Mouse (Mus musculus): ENCODE results near the gene Rell1. TPM values are rescaled to one million over a fixed set of nuclear protein-coding genes. Genes with fewer than 3 reads are reported as not detected.

Rell1 gene
- total RNA-seq, 1 experiment: 18.5 TPM

DNA sequence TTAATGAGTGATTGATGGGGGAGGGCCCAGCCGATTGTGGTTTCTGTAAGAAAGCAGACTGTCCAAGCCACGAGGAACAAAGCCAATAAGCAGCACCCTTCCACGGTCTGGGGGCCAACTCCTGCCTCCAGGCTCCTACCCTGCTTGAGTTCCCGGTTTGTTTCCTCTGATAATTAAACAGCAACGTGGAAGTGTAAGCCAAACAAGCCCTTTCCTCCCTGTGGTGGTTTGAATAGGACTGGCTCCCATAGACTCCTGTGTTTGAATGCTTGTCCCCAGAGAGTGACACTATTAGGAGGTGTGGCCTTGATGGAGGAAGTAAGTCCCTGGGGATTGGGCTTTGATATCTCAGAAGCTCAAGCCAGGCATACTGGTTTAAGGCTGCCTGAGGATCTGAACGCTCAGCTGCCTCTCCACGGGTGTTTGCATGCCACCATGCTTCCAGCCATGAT is 1.6 kb upstream of the Rell1 start:
- no peak for TF ChIP-seq CHD2 (IDR thresholded peaks at IDR 0.05; ENCODE audit: low read depth, low read length)
- TF ChIP-seq HCFC1 (IDR thresholded peaks at IDR 0.05; ENCODE audit: borderline replicate concordance, insufficient read depth, low read length): no peak
- TF ChIP-seq MAFK (IDR thresholded peaks at IDR 0.05; ENCODE audit: insufficient read depth, low read depth, low read length): no peak
- TF ChIP-seq ZC3H11A (IDR thresholded peaks at IDR 0.05; ENCODE audit: borderline replicate concordance, low read depth, low read length): no peak
- TF ChIP-seq ZNF384 (IDR thresholded peaks at IDR 0.05; ENCODE audit: low read depth, low read length): no peak
- Histone ChIP-seq H3K27ac (ENCODE audit: insufficient read depth, low read depth, low read length, poor library complexity, severe bottlenecking) (no peak overlapping the region), H3K36me3 (ENCODE audit: control insufficient read depth, insufficient read depth, low read length, poor library complexity, severe bottlenecking) (peaks cover 2% of the 10 kb centered on the region; the same call in 1 of the 2 replicates), H3K4me1 (ENCODE audit: control insufficient read depth in 2 of 2, insufficient read depth in 2 of 2, low read length in 2 of 2, poor library complexity in 1 of 2) (peaks cover 6 to 15% of the 10 kb centered on the region in 2 experiments), H3K9me3 (ENCODE audit: control insufficient read depth, insufficient read depth, low read depth, low read length) (no peaks in the 10 kb centered on the region), H3K4me3 (ENCODE audit: insufficient read depth in 1 of 2, low read depth in 1 of 2, low read length in 2 of 2, poor library complexity in 1 of 2, severe bottlenecking in 1 of 2) (no peak overlapping the region), H3K9ac (ENCODE audit: insufficient read depth, low read depth, low read length, poor library complexity, severe bottlenecking) (no peak overlapping the region)
- DNase-seq (ENCODE audit: low read depth, low spot score): no peak
- in situ Hi-C loops (cut with MboI; ENCODE audit: low sequenced_read_pairs in 2 of 2, unreplicated experiment in 2 of 2): no loop called here

DNA sequence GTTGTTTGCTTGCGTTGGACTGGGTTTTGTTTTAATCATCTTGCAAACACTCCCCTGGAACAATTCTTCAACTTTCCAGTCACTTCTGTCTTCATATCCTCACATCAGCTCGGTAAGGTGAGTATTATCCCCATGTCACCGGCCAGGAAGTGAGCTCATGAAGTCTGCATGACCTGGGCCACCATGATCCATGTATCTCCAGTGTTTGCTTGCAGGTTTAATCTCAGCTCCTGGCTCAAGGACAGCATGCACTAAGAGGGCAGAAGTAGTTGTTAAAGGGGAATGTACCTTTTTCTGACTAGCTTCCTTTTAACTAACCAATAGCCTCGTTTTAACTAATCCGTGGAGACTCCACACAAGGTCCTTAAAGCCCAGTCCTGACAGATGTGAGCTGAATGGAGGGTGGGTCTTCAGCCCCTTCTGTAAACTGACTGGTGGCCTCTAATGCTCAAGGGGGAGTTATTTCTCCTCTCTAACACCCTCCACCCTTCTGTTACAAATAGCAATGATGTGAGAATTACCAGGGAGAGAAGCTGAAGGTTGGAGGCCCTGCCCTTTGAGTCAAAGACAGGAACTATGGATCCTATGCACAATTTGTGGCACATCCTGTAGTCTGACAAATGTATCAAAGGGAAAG is 897 bp upstream of the Rell1 start:
- in situ Hi-C loops (cut with MboI; ENCODE audit: low sequenced_read_pairs in 2 of 2, unreplicated experiment in 2 of 2): no loop called here
- peak overlapping the region in 1 of 2 experiments; percentile 43; a peak in 2 of 4 replicates for H3K4me3 ChIP-seq (ENCODE audit: insufficient read depth in 1 of 2, low read depth in 1 of 2, low read length in 2 of 2, poor library complexity in 1 of 2, severe bottlenecking in 1 of 2)

DNA sequence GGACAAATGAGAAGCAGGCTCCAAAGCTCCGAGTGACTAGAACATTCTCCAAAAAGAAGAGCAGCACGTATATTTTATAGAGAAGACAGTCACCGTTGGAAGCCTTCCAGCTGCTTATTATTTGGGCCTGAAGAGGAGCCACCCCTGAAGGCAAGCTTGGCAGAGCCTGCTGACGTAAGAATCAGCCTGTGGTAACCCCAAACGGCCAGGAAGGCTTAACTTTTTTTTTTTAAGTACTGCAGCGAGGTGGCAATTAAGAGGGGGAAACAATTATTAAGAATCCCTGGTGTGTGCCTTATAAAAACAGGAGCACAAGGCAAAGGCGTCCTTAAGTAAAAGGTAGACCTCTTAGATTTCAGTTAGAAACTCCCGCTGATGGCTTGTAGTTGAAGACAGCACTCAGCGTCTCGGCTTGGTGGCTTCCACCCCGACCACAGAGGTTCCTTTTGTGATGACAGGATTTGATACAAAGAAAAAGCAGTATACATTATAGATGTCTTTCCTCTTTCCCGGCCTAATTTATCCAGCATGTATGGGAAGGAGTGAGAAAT is 1.0 kb downstream of the Rell1 start:
- in situ Hi-C loops (cut with MboI; ENCODE audit: low sequenced_read_pairs in 2 of 2, unreplicated experiment in 2 of 2): no loop called here
- H3K4me3 ChIP-seq (ENCODE audit: insufficient read depth in 1 of 2, low read depth in 1 of 2, low read length in 2 of 2, poor library complexity in 1 of 2, severe bottlenecking in 1 of 2): peak overlapping the region; percentile 94 to 100
- no peaks in the 10 kb centered on the region for H3K9me3 ChIP-seq (ENCODE audit: control insufficient read depth, insufficient read depth, low read depth, low read length)
- H3K9ac ChIP-seq (ENCODE audit: insufficient read depth, low read depth, low read length, poor library complexity, severe bottlenecking): peak overlapping the region; percentile 30; the same call in 1 of the 2 replicates
- H3K36me3 ChIP-seq (ENCODE audit: control insufficient read depth, insufficient read depth, low read length, poor library complexity, severe bottlenecking): peaks cover 2% of the 10 kb centered on the region; the same call in 1 of the 2 replicates
- no peak for DNase-seq (ENCODE audit: low read depth, low spot score)
- H3K27ac ChIP-seq (ENCODE audit: insufficient read depth, low read depth, low read length, poor library complexity, severe bottlenecking): no peak overlapping the region
- H3K4me1 ChIP-seq (ENCODE audit: control insufficient read depth in 2 of 2, insufficient read depth in 2 of 2, low read length in 2 of 2, poor library complexity in 1 of 2): peaks cover 10 to 20% of the 10 kb centered on the region in 2 experiments
- TF ChIP-seq HCFC1 (IDR thresholded peaks at IDR 0.05; ENCODE audit: borderline replicate concordance, insufficient read depth, low read length) (no peak), MAFK (IDR thresholded peaks at IDR 0.05; ENCODE audit: insufficient read depth, low read depth, low read length) (no peak), CHD2 (IDR thresholded peaks at IDR 0.05; ENCODE audit: low read depth, low read length) (no peak), ZC3H11A (IDR thresholded peaks at IDR 0.05; ENCODE audit: borderline replicate concordance, low read depth, low read length) (no peak), ZNF384 (IDR thresholded peaks at IDR 0.05; ENCODE audit: low read depth, low read length) (no peak)

More for the DNA sequence above, 897 bp upstream of the Rell1 start:
- Histone ChIP-seq H3K9me3 (ENCODE audit: control insufficient read depth, insufficient read depth, low read depth, low read length) (no peaks in the 10 kb centered on the region), H3K27ac (ENCODE audit: insufficient read depth, low read depth, low read length, poor library complexity, severe bottlenecking) (peak overlapping the region; percentile 11; the same call in 1 of the 2 replicates), H3K4me1 (ENCODE audit: control insufficient read depth in 2 of 2, insufficient read depth in 2 of 2, low read length in 2 of 2, poor library complexity in 1 of 2) (peaks cover 6 to 15% of the 10 kb centered on the region in 2 experiments), H3K36me3 (ENCODE audit: control insufficient read depth, insufficient read depth, low read length, poor library complexity, severe bottlenecking) (peaks cover 2% of the 10 kb centered on the region; the same call in 1 of the 2 replicates), H3K9ac (ENCODE audit: insufficient read depth, low read depth, low read length, poor library complexity, severe bottlenecking) (no peak overlapping the region)
- no peak for TF ChIP-seq CHD2 (IDR thresholded peaks at IDR 0.05; ENCODE audit: low read depth, low read length)
- no peak for TF ChIP-seq MAFK (IDR thresholded peaks at IDR 0.05; ENCODE audit: insufficient read depth, low read depth, low read length)
- TF ChIP-seq ZNF384 (IDR thresholded peaks at IDR 0.05; ENCODE audit: low read depth, low read length): no peak
- no peak for TF ChIP-seq HCFC1 (IDR thresholded peaks at IDR 0.05; ENCODE audit: borderline replicate concordance, insufficient read depth, low read length)
- TF ChIP-seq ZC3H11A (IDR thresholded peaks at IDR 0.05; ENCODE audit: borderline replicate concordance, low read depth, low read length): no peak
- no peak for DNase-seq (ENCODE audit: low read depth, low spot score)

DNA sequence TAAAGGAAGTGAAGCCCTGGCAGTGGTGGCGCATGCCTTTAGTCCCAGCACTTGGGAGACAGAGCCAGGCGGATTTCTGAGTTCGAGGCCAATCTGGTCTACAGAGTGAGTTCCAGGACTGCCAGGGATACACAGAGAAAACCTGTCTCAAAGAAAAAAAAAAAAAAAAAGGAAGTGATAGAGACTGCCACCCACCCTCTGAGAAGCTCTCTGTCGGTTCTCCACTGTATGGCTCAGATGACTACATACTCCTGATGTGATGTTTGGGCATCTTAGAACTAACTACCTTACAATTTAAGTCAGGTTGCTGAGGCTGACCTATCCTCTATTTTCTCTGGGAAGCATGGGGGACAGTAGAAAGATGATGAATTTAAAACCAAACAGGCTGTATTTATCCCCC is 2.3 kb downstream of the Rell1 start:
- Histone ChIP-seq H3K27ac (ENCODE audit: insufficient read depth, low read depth, low read length, poor library complexity, severe bottlenecking) (no peak overlapping the region), H3K9me3 (ENCODE audit: control insufficient read depth, insufficient read depth, low read depth, low read length) (no peaks in the 10 kb centered on the region), H3K9ac (ENCODE audit: insufficient read depth, low read depth, low read length, poor library complexity, severe bottlenecking) (no peak overlapping the region), H3K4me1 (ENCODE audit: control insufficient read depth in 2 of 2, insufficient read depth in 2 of 2, low read length in 2 of 2, poor library complexity in 1 of 2) (peaks cover 9 to 17% of the 10 kb centered on the region in 2 experiments), H3K4me3 (ENCODE audit: insufficient read depth in 1 of 2, low read depth in 1 of 2, low read length in 2 of 2, poor library complexity in 1 of 2, severe bottlenecking in 1 of 2) (no peak overlapping the region), H3K36me3 (ENCODE audit: control insufficient read depth, insufficient read depth, low read length, poor library complexity, severe bottlenecking) (peaks cover 2% of the 10 kb centered on the region; the same call in 1 of the 2 replicates)
- no peak for DNase-seq (ENCODE audit: low read depth, low spot score)
- in situ Hi-C loops (cut with MboI; ENCODE audit: low sequenced_read_pairs in 2 of 2, unreplicated experiment in 2 of 2): no loop called here
- TF ChIP-seq ZNF384 (IDR thresholded peaks at IDR 0.05; ENCODE audit: low read depth, low read length) (no peak), MAFK (IDR thresholded peaks at IDR 0.05; ENCODE audit: insufficient read depth, low read depth, low read length) (no peak), HCFC1 (IDR thresholded peaks at IDR 0.05; ENCODE audit: borderline replicate concordance, insufficient read depth, low read length) (no peak), ZC3H11A (IDR thresholded peaks at IDR 0.05; ENCODE audit: borderline replicate concordance, low read depth, low read length) (no peak), CHD2 (IDR thresholded peaks at IDR 0.05; ENCODE audit: low read depth, low read length) (no peak)
